Mouse (Mus musculus) 416B (cell line): ENCODE measurements around the gene Cdca8.
"Not testable (repeated sequence)": the region's sequence is repeated elsewhere in the genome, so short reads cannot be mapped to it uniquely, and the experiment has no call there.

ENCODE experiments used
- DNase-seq: peaks from one replicate; pipeline ENCODE4 v3.0.0; 2011; ENCODE audit warnings: low read depth

The Cdca8 gene

DNA sequence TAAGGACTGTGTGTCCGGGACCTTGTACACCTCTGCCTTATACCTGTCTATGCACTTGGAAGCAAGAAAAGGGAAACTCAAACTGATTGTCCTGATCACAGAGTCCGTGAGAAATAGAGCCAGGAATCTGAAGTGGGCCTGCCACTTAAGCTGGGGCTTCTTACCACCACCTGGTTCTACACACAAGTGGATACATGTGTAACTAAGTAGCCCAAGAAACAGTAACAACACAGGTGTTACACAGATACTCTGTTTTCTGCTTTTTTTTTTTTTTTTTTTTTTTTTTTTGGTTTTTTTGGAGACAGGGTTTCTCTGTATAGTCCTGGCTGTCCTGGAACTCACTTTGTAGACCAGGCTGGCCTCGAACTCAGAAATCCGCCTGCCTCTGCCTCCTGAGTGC lies at the start of gene Cdca8:
TSS of gene Cdca8 (minus strand) at position 101 of the 400 bp plus-strand sequence.
- not testable (repeated sequence) for DNase-seq

DNA sequence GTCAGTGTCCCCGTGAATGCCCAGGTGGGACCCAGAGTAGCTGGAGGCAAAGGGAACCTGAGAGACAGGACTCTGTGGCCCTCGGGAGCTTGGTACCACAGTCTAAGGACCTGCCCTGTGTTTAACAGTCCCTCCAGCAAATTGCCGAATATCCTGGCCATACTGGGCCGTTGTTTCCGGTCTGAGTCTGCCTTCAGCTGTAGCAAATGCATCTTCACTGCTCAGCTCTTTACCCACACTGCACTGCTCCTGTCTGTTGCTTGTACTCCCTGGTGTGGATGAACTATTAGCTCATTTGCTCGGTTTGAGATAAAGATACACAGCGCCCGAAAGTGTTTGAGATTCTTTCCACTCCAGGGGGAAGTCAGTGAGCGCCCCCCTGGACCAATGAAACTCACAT lies 49.3 kb upstream of the Cdca8 start:
- no peak for DNase-seq

DNA sequence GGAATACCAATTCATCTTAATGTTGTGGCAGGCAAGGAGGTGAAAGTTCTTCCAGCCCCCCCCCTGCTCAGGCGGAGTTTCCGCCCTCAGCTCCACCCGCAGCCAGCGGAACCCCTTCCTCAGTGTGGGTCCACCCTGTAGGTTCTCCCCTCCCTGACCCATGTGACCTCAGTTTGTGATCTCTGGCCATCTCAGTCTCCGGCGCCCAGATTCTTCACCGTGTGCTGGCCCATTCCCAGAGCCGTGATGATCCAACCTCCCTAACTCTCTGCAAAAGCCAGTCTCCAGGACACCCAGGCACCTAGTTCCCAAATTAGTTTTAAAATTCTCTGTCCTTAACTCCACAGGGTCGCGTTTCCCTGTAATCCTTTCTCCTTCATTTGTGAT lies 48.6 kb upstream of the Cdca8 start:
- DNase-seq = no peak

DNA sequence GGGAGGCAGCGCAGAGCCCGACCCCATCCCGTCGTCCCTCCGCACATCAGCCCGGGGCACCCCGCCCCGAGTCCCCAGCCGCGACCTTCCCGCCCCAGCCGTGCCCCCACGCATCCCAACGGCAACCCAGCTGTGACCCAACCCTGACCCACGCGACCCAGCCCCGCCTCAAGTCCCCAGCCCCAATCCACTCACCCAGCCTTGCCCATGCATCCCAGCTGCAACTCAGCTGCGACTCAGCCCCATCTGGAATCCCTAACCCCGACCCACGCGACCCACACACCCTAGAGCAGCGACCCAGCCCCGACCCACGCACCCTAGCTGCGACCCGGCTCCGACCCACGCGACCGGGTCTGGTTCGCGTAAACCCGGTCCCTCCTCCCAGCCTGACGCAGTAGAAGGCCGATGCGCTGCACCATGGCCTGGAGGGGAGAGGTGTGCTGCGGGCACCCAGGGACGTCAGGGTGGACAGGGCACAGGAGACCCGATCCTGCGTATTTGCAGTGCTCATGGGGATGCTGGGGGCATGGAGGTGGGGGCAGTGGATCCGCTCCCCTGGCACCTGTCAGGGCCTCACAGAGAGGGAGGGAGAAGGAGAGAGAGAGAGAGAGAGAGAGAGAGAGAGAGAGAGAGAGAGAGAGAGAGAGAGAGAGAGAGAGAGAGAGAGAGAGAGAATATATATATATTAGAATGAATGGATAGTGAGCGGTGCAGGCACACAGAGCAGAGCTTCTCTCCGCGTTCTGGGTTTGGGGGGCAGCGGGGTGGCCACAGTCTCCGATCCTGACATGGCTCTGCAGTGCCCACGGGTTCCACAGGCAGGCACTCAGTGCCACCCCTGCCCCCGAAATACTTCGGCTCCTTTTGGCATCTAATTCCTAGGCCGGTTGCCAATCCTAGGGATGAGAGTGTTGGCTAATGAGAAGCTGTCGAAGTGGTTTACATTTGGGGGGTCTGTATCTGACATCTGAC lies 47.9 kb upstream of the Cdca8 start:
- DNase-seq = no peak

DNA sequence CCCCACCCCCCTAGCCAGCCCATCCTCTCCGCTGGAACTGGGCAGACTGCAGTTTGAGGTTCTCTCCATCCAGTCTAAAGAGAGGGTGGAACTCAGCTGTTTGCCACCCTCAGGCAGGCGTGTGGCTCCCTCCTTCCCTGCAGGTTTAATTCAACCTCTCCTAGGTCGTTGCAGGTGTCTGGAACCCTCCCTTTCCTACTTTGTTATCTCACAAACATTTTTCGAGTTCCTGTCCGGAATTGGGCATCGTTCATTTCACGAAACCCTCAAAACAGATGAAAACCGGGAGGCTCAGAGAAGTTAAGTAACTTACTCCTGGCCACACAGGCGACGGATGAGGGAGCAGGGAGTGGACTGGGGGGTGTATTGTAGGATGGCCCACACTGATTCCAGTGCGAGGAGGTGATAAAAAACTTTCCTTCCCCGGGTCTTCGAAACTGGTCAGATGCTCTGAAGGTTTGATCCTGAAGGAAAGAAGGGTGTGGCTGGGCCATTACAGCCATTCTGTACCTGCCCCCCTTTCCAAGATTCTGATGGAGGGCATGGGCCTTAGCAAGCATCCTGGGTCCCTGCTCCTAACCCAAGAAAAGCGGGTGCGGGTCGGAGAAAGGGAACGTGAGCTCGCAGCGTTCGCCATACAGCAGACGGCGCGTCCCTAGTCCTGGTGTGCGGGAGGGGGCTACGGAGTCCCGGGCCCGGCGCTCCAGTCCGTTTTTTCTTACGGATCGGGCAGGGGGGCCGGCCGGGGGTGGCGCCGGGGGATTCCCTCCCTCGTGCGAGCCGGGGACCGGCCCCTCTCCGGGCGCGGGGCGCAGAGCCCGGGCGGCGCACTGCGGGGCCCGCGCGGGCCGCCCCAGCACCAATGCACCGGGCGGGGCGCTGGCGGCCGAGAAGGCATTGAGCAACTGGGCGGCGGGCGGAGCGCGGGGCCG lies 46.8 kb upstream of the Cdca8 start, which contains the start of gene Rspo1:
TSS of gene Rspo1 (plus strand) at position 760 of the 932 bp plus-strand sequence.
- DNase-seq = no peak

DNA sequence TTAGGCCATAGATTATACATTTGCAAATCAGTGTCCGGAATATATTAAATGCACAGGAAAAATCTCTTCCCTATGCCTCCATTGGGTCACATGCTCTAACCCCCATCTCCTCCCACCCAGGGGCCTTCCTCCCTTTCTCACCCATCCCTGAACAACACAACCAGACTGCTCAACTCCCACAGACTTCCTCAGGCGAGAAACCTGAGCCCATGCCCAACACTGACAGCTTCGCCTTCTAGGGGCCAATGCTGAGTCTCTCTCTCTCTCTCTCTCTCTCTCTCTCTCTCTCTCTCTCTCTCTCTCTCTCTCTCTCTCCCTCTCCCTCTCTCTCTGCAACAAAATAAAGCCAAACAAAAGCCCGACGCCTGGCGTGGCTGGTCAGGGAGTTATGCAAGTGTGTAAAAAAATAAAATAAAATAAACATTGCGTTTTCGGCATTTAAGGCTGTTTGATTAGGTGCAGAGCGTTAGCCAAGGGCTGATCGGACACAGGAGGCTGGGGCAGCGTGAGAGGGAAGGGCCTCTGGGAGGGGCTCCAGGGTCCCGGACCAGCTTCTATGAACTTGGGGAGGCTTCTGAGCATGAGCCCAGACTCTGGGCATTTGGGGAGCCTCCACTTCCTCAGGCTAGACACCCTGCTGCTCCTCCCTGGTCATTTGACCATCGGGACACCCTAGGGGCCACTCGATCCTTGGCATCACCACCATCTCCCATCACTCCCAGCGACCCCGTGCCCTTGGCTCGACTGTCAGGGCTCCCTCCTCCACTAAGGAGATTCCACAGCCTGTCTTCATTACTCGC lies 46.0 kb upstream of the Cdca8 start:
- no peak for DNase-seq

DNA sequence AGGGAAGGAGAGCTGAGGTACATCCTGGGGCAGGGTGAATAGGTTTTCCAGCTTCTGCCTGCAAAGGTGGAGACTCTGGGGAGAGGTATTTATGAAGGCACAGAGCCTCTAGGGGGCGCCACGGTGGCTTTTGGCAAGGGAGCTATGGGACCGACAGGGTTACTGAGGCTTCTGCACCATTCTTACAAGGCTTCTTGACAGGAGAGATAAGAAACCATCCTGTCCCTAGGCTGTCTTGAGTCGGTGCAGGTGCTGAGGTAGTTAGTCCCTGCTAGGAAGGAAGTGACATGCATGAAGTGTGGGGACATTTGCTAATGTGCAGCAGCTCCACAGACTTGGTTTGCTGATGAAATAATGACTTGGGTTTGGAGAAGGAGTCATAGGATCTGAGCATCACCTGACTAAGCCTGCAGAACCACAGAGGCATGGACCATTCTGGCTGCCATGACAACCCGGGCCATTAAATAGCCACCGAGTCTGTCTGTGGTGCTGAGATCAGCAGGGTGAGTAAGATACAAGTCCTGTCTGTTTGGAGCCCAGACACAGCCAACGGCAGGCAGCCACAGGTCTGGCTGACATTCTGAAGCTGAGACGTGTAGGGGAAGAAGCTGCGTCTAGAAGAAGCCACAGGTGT lies 44.9 kb upstream of the Cdca8 start:
- peak; percentile 59 for DNase-seq

DNA sequence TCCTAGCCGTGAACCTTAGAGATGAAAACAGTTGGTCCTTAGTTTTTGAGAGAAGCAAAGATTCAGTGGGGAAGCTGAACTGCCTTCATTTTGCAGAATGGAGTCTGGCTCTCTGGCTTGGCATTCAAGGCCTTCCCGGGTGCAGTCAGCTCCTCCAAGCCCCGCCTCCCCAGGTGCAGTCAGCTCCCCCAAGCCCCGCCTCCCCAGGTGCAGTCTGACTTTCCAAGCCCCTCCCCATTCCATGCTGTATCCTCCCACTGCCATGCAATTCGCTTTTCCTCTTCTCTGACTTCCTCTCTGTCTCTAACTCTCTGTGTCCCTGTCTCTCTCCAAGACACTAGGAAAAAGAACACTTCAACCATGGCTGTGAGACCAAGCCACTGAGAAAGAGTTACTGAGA lies 39.1 kb upstream of the Cdca8 start:
- no peak for DNase-seq

DNA sequence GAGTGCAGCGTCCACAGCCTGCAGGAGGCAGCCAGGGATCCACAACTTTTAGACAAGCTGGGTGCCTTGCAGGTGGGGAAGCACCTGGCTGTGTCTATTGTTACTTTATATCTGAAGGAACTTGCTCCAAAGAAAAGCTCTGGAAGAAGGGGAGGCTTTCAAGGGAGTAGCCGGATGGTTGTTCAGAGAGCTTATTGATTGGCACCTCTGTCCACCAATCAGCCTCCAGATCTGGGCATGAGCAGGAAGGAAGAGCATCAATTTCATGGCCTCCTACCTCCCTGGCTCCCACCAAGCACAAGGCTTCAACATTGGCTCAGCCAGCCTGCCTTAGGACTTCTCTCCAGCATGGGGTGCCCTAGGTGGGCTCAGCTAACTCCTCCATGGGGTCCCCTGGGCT lies 34.2 kb upstream of the Cdca8 start:
- DNase-seq = peak; percentile 50

DNA sequence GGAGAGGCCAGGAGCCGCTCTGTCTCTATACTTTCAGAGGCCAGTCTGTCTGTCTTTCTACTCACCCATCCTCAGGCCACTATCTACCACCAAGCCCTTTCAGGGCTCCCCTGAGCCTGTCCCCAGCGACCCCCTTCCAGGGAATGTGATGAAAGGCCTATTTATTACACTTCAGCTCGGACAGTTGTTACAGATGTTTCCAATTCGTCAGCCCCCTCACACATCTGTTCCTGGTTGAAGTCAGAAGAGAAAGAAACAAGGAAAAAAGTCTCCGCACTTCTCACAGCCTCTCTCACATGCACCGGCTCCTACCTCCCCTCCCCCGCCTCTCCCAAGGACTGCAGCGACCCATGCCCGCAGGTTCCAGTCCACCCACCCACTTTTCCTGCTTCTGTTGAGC lies 33.2 kb upstream of the Cdca8 start:
- no peak for DNase-seq

DNA sequence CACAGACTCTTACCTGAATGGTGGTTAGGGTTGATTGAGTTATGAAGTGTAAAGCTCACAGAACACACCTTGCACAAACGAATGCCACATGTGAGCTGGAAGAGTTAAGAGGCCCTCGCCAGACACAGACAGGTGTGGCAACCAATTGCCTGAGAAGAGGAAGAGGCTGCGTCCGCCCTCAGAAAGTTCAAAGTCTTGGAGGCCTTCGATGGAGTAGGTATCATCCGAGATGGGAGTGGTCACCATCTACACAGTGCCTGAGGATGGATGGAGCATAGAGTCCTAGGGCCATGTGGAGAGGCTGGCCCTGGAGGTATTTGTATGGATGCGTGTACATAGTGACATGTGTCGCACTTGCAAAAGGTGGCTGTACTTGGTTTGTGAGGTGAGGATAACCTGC lies 32.0 kb upstream of the Cdca8 start:
- DNase-seq = no peak

DNA sequence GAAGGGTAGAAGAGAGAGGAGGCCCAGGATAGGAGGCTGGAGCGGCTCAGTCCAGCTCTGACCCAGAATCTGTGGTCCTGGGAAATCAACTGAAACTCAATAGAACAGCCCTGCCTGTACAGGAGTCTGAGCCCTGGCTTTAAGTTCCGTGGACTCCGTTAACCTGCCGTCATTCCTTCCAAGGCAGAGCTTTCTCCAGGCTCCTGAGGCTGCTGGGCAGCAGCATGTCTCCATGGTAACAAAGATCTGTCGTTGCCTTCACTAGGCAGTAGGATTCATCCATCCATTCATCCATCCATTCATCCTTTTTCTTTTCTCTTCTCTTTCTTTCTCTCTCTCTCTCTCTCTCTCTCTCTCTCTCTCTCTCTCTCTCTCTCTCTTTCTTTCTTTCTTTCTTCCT lies 31.6 kb upstream of the Cdca8 start:
- no peak for DNase-seq

DNA sequence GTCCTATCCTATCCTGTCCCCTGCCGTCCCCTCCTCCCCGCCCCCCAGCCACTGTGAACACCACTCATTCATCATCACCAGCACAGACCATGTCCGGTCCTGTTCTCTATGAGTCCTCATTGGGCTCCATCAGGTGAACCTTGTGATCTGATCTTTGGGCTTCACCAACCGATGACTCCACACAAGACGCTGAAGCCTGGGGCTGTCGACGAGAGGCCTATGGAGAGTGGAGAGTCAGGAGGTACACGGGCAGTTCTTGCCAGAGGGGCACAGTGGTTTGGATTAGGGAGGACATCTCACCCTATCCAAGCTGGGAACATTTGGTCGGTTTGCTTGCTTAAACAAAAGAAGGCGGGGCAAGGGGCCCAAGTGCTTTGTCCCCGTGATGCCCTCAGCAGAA lies 31.1 kb upstream of the Cdca8 start:
- no peak for DNase-seq

DNA sequence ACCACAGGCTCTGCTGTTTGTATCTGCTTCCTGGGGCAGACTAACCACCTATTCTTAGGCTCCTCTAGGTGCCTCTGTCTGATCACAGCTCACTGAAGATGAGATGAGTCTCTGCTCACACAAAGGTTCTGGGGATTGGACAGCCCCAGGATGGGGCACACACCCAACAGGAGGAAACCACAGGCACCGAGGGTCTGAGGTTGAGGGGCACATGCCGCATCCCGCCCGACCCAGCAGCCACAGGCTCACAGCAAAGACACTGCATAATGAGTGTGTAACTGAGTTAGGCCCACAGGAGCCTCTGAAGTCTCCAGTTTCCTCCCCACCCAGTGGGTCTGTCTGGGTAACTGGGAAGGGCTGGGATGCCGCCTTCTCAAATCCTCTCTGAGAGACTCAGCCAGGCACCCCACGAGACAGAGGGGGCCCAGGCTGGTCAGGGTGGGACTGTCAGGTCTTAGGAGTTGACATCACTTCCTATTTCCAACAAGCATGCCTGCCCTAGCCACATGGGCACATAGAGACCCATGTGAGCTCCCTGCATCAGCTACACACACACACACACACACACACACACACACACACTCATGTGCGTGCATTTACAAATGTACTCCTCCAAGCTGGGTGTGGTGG lies 30.2 kb upstream of the Cdca8 start:
- DNase-seq = no peak

DNA sequence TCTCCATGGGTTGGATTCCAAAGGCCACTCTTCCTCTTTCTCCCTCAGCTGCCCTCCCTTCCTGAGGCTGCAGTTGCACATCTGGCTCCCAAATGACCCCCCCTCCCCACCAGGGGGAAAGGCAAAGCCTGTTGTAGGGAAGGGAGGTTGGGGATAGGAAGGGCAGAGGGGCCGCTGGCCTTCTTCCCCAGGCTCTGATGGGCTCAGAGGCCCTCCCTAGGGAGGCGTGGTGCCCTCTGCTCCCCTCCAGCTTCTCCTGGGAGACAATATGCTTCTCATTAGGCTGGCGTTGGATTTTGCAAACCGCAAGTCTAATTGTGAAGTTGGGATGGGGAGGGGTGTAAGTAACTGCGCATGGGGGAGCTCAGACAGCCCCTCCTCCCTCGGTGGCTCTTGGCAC lies 29.6 kb upstream of the Cdca8 start:
- DNase-seq = no peak

DNA sequence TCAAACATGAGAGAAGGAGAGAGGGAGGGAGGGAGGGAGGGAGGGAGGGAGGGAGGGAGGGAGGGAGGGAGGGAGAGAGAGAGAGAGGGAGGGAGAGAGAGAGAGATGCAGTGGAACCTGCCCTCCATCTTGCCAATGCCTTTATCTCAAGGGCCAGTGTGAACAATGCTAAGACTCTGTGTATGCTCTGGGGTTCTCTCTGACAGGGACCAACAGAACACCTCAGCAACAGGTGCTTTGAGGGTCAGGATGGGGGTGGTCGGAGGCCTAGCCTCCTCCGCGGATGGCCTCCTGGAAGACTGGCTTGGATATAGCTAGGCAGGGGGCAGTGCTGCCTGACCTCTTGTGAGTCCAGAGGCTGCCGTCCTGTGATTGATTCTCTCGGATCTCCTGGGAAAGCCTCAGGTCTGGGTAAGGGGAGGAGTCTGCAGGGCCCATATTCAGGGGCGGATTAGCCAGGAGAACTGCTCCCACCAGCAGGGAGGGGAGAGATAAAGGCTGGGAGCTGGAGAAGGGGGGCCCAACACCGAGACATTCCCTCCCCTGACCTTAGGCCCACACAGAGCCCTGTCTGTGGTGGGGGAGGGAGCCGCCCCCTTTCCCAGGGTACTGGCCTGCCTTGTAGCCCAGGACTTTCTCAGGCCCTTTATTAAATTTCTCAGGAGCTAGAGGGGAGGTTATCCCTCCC lies 25.9 kb upstream of the Cdca8 start:
- no peak for DNase-seq

DNA sequence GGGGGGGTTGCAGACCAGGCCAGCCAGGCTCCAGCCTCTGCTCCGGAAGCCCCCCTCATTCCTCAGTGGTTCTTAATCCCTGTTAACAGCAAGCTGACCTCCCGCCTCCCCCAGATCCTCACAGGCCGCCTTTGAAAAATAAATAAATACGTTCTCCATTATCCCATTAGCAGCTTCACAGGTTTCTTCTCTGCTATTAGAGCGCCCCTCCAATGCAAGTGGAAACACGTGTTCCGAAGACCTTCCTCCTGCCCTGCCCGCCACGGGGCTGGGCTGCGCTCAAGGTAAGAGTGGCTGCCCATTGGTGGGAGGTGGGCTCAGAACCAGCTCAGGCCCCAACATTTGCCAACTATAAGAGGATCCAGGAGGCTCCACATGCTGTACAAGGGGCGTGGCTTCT lies 23.5 kb upstream of the Cdca8 start:
- DNase-seq = no peak

DNA sequence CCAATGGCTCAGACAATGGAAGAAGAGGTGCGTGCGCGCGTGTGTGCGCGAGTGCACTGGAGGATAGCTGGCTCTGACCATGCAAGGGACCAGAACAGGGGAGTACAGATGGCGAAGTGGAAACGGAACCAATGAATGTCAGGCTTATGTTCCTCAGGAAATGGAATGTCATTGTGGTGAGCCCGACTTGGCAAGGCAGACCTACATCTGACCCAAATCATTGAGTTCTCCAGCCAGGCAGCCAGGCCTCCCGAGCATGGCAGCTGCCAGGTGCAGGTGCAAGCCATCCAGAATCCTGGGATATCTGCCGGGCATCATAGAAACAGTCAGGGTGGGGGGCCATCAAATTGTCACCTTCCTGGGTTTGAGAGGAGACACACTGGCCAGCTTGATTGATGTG lies 21.8 kb upstream of the Cdca8 start:
- peak; percentile 77 for DNase-seq

DNA sequence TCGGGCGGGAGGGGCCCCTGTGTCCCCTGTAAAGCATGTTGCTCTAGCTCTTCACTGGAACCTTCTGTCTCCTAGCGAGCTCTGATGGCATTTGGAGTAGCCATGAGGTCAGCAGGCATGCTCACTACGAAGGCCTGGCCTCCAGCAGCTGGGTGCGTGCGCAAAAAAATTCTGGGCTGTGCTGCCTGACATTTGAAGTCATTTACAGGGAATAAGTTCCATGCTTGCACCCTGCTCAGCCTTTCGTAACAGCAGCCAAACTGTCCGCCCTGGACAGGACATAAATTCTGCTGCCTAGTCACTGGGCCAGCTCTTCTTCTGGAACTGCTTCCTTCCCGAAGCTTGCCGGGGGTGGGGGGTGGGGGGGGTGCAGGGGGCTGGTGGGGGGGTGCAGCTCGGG lies 20.0 kb upstream of the Cdca8 start:
- no peak for DNase-seq

DNA sequence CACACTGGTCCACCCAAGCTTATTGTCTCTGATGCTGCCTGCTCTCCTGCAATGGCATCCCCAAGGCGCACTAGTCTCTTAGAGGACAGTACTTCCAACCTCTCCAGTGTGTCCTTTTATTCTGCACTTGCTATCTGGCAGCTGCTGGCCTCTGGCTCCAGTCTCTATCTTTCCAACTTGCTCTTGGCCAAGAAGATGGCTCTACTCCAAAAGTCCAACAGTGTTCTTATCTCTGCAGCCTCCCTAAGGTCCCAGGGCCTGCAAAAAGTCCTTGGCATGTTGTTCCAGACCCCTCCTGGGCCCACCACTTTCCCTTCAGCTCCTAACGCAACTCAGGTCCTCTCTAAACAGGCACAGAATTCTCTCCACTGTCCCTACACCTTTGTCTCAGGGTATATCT lies 18.2 kb upstream of the Cdca8 start:
- DNase-seq = no peak
